Mouse (Mus musculus): Measurements from ENCODE around the gene Capn15. TPM values are rescaled to one million over a fixed set of nuclear protein-coding genes. Genes with fewer than 3 reads are reported as not detected.

Capn15 gene
- total and polyA plus RNA-seq, 3 experiments, result 5.6 to 16.2 TPM; not detected in 1

GRCm38 (mm10) chr17:25944366-25945163, 41.0 kb downstream of the Capn15 start, which contains the start of the genes Pigq and Nhlrc4:
TSS of gene Pigq (minus strand) at chr17:25944936.
TSS of gene Nhlrc4 (minus strand) at chr17:25944961.
- no peaks in the 10 kb centered on the region for H3K27me3 ChIP-seq (ENCODE audit: control insufficient read depth in 1 of 2, insufficient read depth in 2 of 2, low read length in 2 of 2)
- no peak within 1 kb of the TSS for H3K4me3 ChIP-seq (ENCODE audit: control insufficient read depth in 1 of 2, insufficient read depth in 1 of 2, low read depth in 2 of 2, low read length in 2 of 2)
- TF ChIP-seq CHD1 (IDR thresholded peaks at IDR 0.05; ENCODE audit: low read depth, low read length), result no peak
- no peak for TF ChIP-seq ZMIZ1 (IDR thresholded peaks at IDR 0.05; ENCODE audit: low read depth, low read length)
- no peak for TF ChIP-seq MAZ (IDR thresholded peaks at IDR 0.05; ENCODE audit: low read depth, low read length)
- TF ChIP-seq ETS1 (IDR thresholded peaks at IDR 0.05; ENCODE audit: low read depth, low read length), result no peak
- no peak for TF ChIP-seq RAD21 (IDR thresholded peaks at IDR 0.05; ENCODE audit: low read depth, low read length)
- TF ChIP-seq ZNF384 (IDR thresholded peaks at IDR 0.05; ENCODE audit: low read depth, low read length), result no peak
- TF ChIP-seq JUND (IDR thresholded peaks at IDR 0.05; ENCODE audit: low read depth, low read length), result no peak
- no peak for TF ChIP-seq TCF12 (IDR thresholded peaks at IDR 0.05; ENCODE audit: low read depth, low read length)
- no peak for TF ChIP-seq USF2 (IDR thresholded peaks at IDR 0.05; ENCODE audit: borderline replicate concordance in 1 of 2, insufficient read depth in 1 of 2, low read depth in 1 of 2, low read length in 2 of 2)
- no peak for TF ChIP-seq POLR2AphosphoS5 (IDR thresholded peaks at IDR 0.05; ENCODE audit: borderline replicate concordance, low read depth, low read length)
- no peak for TF ChIP-seq GATA1 (IDR thresholded peaks at IDR 0.05; ENCODE audit: low read depth, low read length)
- no peak for TF ChIP-seq POLR2AphosphoS2 (IDR thresholded peaks at IDR 0.05; ENCODE audit: low read length)
- no peak for TF ChIP-seq E2F4 (IDR thresholded peaks at IDR 0.05; ENCODE audit: borderline replicate concordance, low read depth, low read length)
- no peak for TF ChIP-seq POLR2A (IDR thresholded peaks at IDR 0.05; ENCODE audit: control insufficient read depth in 1 of 2, insufficient read depth in 1 of 2, low read depth in 1 of 2, low read length in 2 of 2, poor library complexity in 1 of 2)
- TF ChIP-seq MYB (IDR thresholded peaks at IDR 0.05; ENCODE audit: low read depth, low read length), result no peak
- no peak for TF ChIP-seq NRF1 (IDR thresholded peaks at IDR 0.05; ENCODE audit: insufficient read depth, low read depth, low read length, poor library complexity, severe bottlenecking)
- peaks cover 25% of the 10 kb centered on the region for H3K79me2 ChIP-seq (ENCODE audit: control insufficient read depth, insufficient read depth, low read length, poor library complexity)
- no peak within 1 kb of the TSS for H3K9ac ChIP-seq (ENCODE audit: control insufficient read depth, low read depth, low read length, poor library complexity, severe bottlenecking)
- no peaks in the 10 kb centered on the region for H3K9me3 ChIP-seq (replicated peaks; ENCODE audit: insufficient read depth, low read length)
- no peak for DNase-seq (ENCODE audit: low read depth, low spot score)
- H3K36me3 ChIP-seq (ENCODE audit: control insufficient read depth in 1 of 2, insufficient read depth in 2 of 2, low read length in 2 of 2), result peaks cover 0 to 17% of the 10 kb centered on the region in 2 experiments; a peak in 2 of 4 replicates
- peaks cover 10 to 30% of the 10 kb centered on the region in 2 experiments for H3K4me1 ChIP-seq (ENCODE audit: control insufficient read depth in 1 of 2, insufficient read depth in 2 of 2, low read length in 2 of 2)
- H3K27ac ChIP-seq (ENCODE audit: control insufficient read depth, low read depth, low read length), result peak within 1 kb of the TSS; percentile 95

GRCm38 (mm10) chr17:25943769-25944168, 41.8 kb downstream of the Capn15 start:
- TF ChIP-seq ZNF384 (IDR thresholded peaks at IDR 0.05; ENCODE audit: low read depth, low read length) (no peak), KAT2A (conservative IDR thresholded peaks at IDR 0.05; ENCODE audit: low read depth, low read length) (no peak), NRF1 (IDR thresholded peaks at IDR 0.05; ENCODE audit: insufficient read depth, low read depth, low read length, poor library complexity, severe bottlenecking) (no peak), ZC3H11A (IDR thresholded peaks at IDR 0.05; ENCODE audit: low read depth, low read length) (no peak), MAZ (IDR thresholded peaks at IDR 0.05; ENCODE audit: low read depth, low read length) (no peak), EP300 (IDR thresholded peaks at IDR 0.05; ENCODE audit: low read depth in 1 of 2, low read length in 2 of 2) (no peak), GABPA (IDR thresholded peaks at IDR 0.05; ENCODE audit: low read depth, low read length) (no peak), MAX (IDR thresholded peaks at IDR 0.05; ENCODE audit: low read length) (no peak), UBTF (IDR thresholded peaks at IDR 0.05; ENCODE audit: borderline replicate concordance, insufficient read depth, low read depth, low read length) (no peak), SMC3 (IDR thresholded peaks at IDR 0.05; ENCODE audit: low read depth, low read length) (no peak), RCOR1 (IDR thresholded peaks at IDR 0.05; ENCODE audit: low read depth, low read length) (no peak), ELF1 (IDR thresholded peaks at IDR 0.05; ENCODE audit: low read depth, low read length) (no peak), MYC (IDR thresholded peaks at IDR 0.05; ENCODE audit: low read depth, low read length) (no peak), MEF2A (IDR thresholded peaks at IDR 0.05; ENCODE audit: extremely low read depth, insufficient replicate concordance, low read depth, low read length, poor library complexity, severe bottlenecking) (no peak), TBP (IDR thresholded peaks at IDR 0.05; ENCODE audit: low read depth, low read length) (no peak), USF2 (IDR thresholded peaks at IDR 0.05; ENCODE audit: borderline replicate concordance in 1 of 2, insufficient read depth in 1 of 2, low read depth in 1 of 2, low read length in 2 of 2) (no peak), NELFE (IDR thresholded peaks at IDR 0.05; ENCODE audit: low read depth, low read length) (no peak), JUND (IDR thresholded peaks at IDR 0.05; ENCODE audit: low read depth, low read length) (no peak)
- Histone ChIP-seq H3K36me3 (ENCODE audit: control insufficient read depth in 1 of 2, insufficient read depth in 2 of 2, low read length in 2 of 2) (peaks cover 0 to 17% of the 10 kb centered on the region in 2 experiments; a peak in 3 of 4 replicates), H3K4me1 (ENCODE audit: control insufficient read depth in 1 of 2, insufficient read depth in 2 of 2, low read length in 2 of 2) (peaks cover 10 to 30% of the 10 kb centered on the region in 2 experiments), H3K4me3 (ENCODE audit: control insufficient read depth in 1 of 2, insufficient read depth in 1 of 2, low read depth in 2 of 2, low read length in 2 of 2) (no peak overlapping the region; a peak in 1 of 4 replicates), H3K9me3 (replicated peaks; ENCODE audit: insufficient read depth, low read length) (no peaks in the 10 kb centered on the region), H3K27me3 (ENCODE audit: control insufficient read depth in 1 of 2, insufficient read depth in 2 of 2, low read length in 2 of 2) (no peaks in the 10 kb centered on the region), H3K79me2 (ENCODE audit: control insufficient read depth, insufficient read depth, low read length, poor library complexity) (peaks cover 27% of the 10 kb centered on the region), H3K27ac (ENCODE audit: control insufficient read depth, low read depth, low read length) (peak overlapping the region; percentile 95), H3K9ac (ENCODE audit: control insufficient read depth, low read depth, low read length, poor library complexity, severe bottlenecking) (peak overlapping the region; percentile 56)
- no peak for DNase-seq (ENCODE audit: low read depth, low spot score)

All from MEL (cell line).